Mouse (Mus musculus) liver, adult 2 months (tissue): Measurements from ENCODE around the gene Pym1.

Experiments used
- CTCF ChIP-seq: fragments of 200-500 bp; IDR thresholded peaks from 2 replicates; pipeline ENCODE4 v1.5.1; 2011; ENCODE audit warnings: low read depth, low read length, control low read depth
- POLR2A ChIP-seq: fragments of 200-500 bp; IDR thresholded peaks from 2 replicates; pipeline ENCODE4 v1.6.1; 2011; ENCODE audit warnings: low read length, control low read depth; ENCODE audit not compliant: insufficient read depth; ENCODE audit errors: extremely low read depth

- TF ChIP-seq POLR2A, result no peak
- TF ChIP-seq CTCF, result no peak
These were observed 54.3 kb downstream of the Pym1 start for GRCm38 (mm10) chr10:128801981-128802495.
